Comparison of ENCODE assay signal across 12 mouse cellular contexts in genomic region chr10:81422191-81422590, GRCm38 (mm10). TPM values are rescaled to one million over a fixed set of nuclear protein-coding genes. Genes with fewer than 3 reads are reported as not detected.
DNase-seq lines count a peak whose midpoint lies in the region; ATAC-seq and TF ChIP-seq lines count a peak whose summit lies in the region.
"Had no signal": no experiment of that assay in that cellular context is flagged by ENCODE, and none has a peak within 500 bp of the region (broad histone marks: within the 10 kb centered on the region; RNA-seq: fewer than 3 reads in every experiment).

No protein-coding gene starts in this region.

- H3K27ac ChIP-seq in intestine, postnatal 0 days (ENCODE audit: low read depth, low read length), result no peak overlapping the region
- H3K27ac ChIP-seq: liver, embryonic 15.5 days had no signal

- no peak for TF ChIP-seq CTCF in intestine, postnatal 0 days (IDR thresholded peaks at IDR 0.05; ENCODE audit: low read depth)

- H3K9ac ChIP-seq in intestine, postnatal 0 days (ENCODE audit: low read depth, low read length), result no peak overlapping the region
- H3K9ac ChIP-seq: liver, embryonic 15.5 days had no signal

- H3K4me3 ChIP-seq in intestine, postnatal 0 days (ENCODE audit: low read depth, low read length), result no peak overlapping the region
- H3K4me3 ChIP-seq: liver, embryonic 15.5 days had no signal

- DNase-seq in layer of hippocampus, adult 8-10 months (ENCODE audit: low spot score in 2 of 2), result peak; percentile 2 to 5
- DNase-seq in layer of hippocampus, adult 18-20 months (ENCODE audit: low spot score in 2 of 2), result no peak
- DNase-seq in urinary bladder, postnatal 4 days (ENCODE audit: low spot score in 2 of 2), result peak; percentile 16 to 60
- no peak for DNase-seq in urinary bladder, postnatal 25 days (ENCODE audit: low spot score)
- DNase-seq in gastrocnemius, adult 8-10 months (ENCODE audit: low spot score in 2 of 2), result peak; percentile 49 to 66
- no peak for DNase-seq in T-cell, adult 2 months (ENCODE audit: low spot score)
- no peak for DNase-seq in embryo, embryonic 10 days (ENCODE audit: low spot score)

- H3K9me3 ChIP-seq in intestine, postnatal 0 days (ENCODE audit: control insufficient read depth), result no peaks in the 10 kb centered on the region
- H3K9me3 ChIP-seq: liver, embryonic 15.5 days had no signal

- H3K27me3 ChIP-seq in intestine, postnatal 0 days (replicated peaks; ENCODE audit: control insufficient read depth, insufficient read depth, low read length), result peaks cover 17% of the 10 kb centered on the region
- H3K27me3 ChIP-seq: Patski had no signal

- no peak for ATAC-seq in intestine, postnatal 0 days
- ATAC-seq: Patski had no signal

- peaks cover 7% of the 10 kb centered on the region; the same call in 1 of the 2 replicates for H3K36me3 ChIP-seq in intestine, postnatal 0 days (ENCODE audit: control insufficient read depth, insufficient read depth)
- H3K36me3 ChIP-seq: liver, embryonic 15.5 days had no signal

- H3K4me2 ChIP-seq in intestine, postnatal 0 days (replicated peaks; ENCODE audit: low read depth), result no peak overlapping the region
- H3K4me2 ChIP-seq: liver, embryonic 15.5 days had no signal

- no peaks in the 10 kb centered on the region for H3K4me1 ChIP-seq in intestine, postnatal 0 days (replicated peaks; ENCODE audit: control insufficient read depth, insufficient read depth, low read length)

- 72% methylated on average over 6 of the region's 6 CpGs for WGBS in intestine, postnatal 0 days

RNA-seq across cellular contexts. Expression of gene Smim24, which starts 29.3 kb away (rescaled TPM):
- total RNA-seq in layer of hippocampus, adult 8-10 months (2022), result 1 to 10 TPM; 1.3 to 1.7 (median 1.4) TPM
- total RNA-seq in layer of hippocampus, adult 18-20 months (2021), result 1 to 10 TPM; 1.8 to 2.4 TPM
- total RNA-seq in gastrocnemius, adult 8-10 months (2022), result not detected
- polyA plus RNA-seq in intestine, postnatal 0 days (2015; fragmentation: Nextera tagmentation; extraction: Ambion mirVana), result 1,233 and 1,333 TPM in 2 replicates

RNA-seq across cellular contexts. Expression of gene Nfic, which starts 33.2 kb away (rescaled TPM):
- total RNA-seq in layer of hippocampus, adult 8-10 months (2022), result 10 to 100 TPM; 52.8 to 61.6 (median 58.7) TPM
- 10 to 100 TPM; 54.2 to 54.7 TPM for total RNA-seq in layer of hippocampus, adult 18-20 months (2021)
- 100 to 1,000 TPM; 223 to 267 (median 235) TPM for total RNA-seq in gastrocnemius, adult 8-10 months (2022)
- 29.2 and 35.1 TPM in 2 replicates for polyA plus RNA-seq in intestine, postnatal 0 days (2015; fragmentation: Nextera tagmentation; extraction: Ambion mirVana)

RNA-seq across cellular contexts. Expression of gene Gm48552, which starts 33.4 kb away (rescaled TPM):
- total RNA-seq in layer of hippocampus, adult 8-10 months (2022), result 1 to 10 TPM; 2.9 to 9.7 (median 4.2) TPM
- 1 to 10 TPM; 4.2 to 6.9 TPM for total RNA-seq in layer of hippocampus, adult 18-20 months (2021)
- 1 to 10 TPM in 2 of 4 experiments, under 1 TPM in 1, not detected in 1; 0.43 to 1.1 (median 1.1) TPM for total RNA-seq in gastrocnemius, adult 8-10 months (2022)
- 0.31 TPM in 1 of 2 replicates, not detected in the other for polyA plus RNA-seq in intestine, postnatal 0 days (2015; fragmentation: Nextera tagmentation; extraction: Ambion mirVana)
- total RNA-seq: hematopoietic stem cell, adult 5-6 weeks had no signal
- polyA plus RNA-seq: embryonic facial prominence, embryonic 11.5 days; liver, embryonic 15.5 days had no signal

RNA-seq across cellular contexts. Expression of gene Gm48551, which starts 37.9 kb away (rescaled TPM):
- total RNA-seq in layer of hippocampus, adult 8-10 months (2022), result 1 to 10 TPM; 2.7 to 5.5 (median 4.5) TPM
- total RNA-seq in layer of hippocampus, adult 18-20 months (2021), result 1 to 10 TPM; 4.1 to 4.8 TPM
- 1 to 10 TPM in 2 of 4 experiments, under 1 TPM in 2; 0.59 to 1.8 (median 1.1) TPM for total RNA-seq in gastrocnemius, adult 8-10 months (2022)
- 0.76 and 1.1 TPM in 2 replicates for polyA plus RNA-seq in intestine, postnatal 0 days (2015; fragmentation: Nextera tagmentation; extraction: Ambion mirVana)

RNA-seq across cellular contexts. Expression of gene Dohh, which starts 38.0 kb away (rescaled TPM):
- 10 to 100 TPM; 64.3 to 78.5 (median 72.6) TPM for total RNA-seq in layer of hippocampus, adult 8-10 months (2022)
- total RNA-seq in layer of hippocampus, adult 18-20 months (2021), result 10 to 100 TPM; 82.0 to 82.9 TPM
- 10 to 100 TPM; 46.5 to 50.1 (median 47.4) TPM for total RNA-seq in gastrocnemius, adult 8-10 months (2022)
- 54.0 and 59.4 TPM in 2 replicates for polyA plus RNA-seq in intestine, postnatal 0 days (2015; fragmentation: Nextera tagmentation; extraction: Ambion mirVana)

Comparison
In these comparisons a context has a peak if more than half of its experiments do, and no peak if none do; other contexts are left out.
1. DNase-seq: peak in layer of hippocampus, adult 8-10 months (2 of 2), urinary bladder, postnatal 4 days (2 of 2) and gastrocnemius, adult 8-10 months (2 of 2); none in layer of hippocampus, adult 18-20 months (0 of 2), urinary bladder, postnatal 25 days (single experiment), T-cell, adult 2 months (single experiment) and embryo, embryonic 10 days (single experiment).